Mouse (Mus musculus): Measurements from ENCODE around the gene Fpr2. TPM values are rescaled to one million over a fixed set of nuclear protein-coding genes. Genes with fewer than 3 reads are reported as not detected.

Gene Fpr2
- polyA plus RNA-seq, 1 experiment from 2014 or later = 0.61 TPM

- ATAC-seq = no peak
- Histone ChIP-seq H3K4me3 (ENCODE audit: low read length) (no peak overlapping the region), H3K27me3 (replicated peaks; ENCODE audit: control insufficient read depth, insufficient read depth, low read length) (no peaks in the 10 kb centered on the region), H3K27ac (ENCODE audit: low read length) (no peak overlapping the region), H3K4me2 (ENCODE audit: low read depth, low read length) (no peak overlapping the region), H3K36me3 (ENCODE audit: control insufficient read depth, insufficient read depth, low read length) (no peaks in the 10 kb centered on the region), H3K9ac (ENCODE audit: low read depth, low read length) (no peak overlapping the region), H3K9me3 (ENCODE audit: control insufficient read depth, low read length) (no peaks in the 10 kb centered on the region), H3K4me1 (ENCODE audit: control insufficient read depth, insufficient read depth, low read length) (no peaks in the 10 kb centered on the region)
- 81% methylated on average over 2 of the region's 2 CpGs for WGBS
Observed at GRCm38 (mm10) chr17:17871697-17872096, 15.9 kb upstream of the Fpr2 start.

- Histone ChIP-seq H3K9me3 (ENCODE audit: control insufficient read depth, low read length) (no peaks in the 10 kb centered on the region), H3K4me3 (ENCODE audit: low read length) (no peak overlapping the region), H3K27ac (ENCODE audit: low read length) (no peak overlapping the region), H3K27me3 (replicated peaks; ENCODE audit: control insufficient read depth, insufficient read depth, low read length) (no peaks in the 10 kb centered on the region), H3K9ac (ENCODE audit: low read depth, low read length) (no peak overlapping the region), H3K4me1 (ENCODE audit: control insufficient read depth, insufficient read depth, low read length) (no peaks in the 10 kb centered on the region), H3K36me3 (ENCODE audit: control insufficient read depth, insufficient read depth, low read length) (no peaks in the 10 kb centered on the region), H3K4me2 (ENCODE audit: low read depth, low read length) (no peak overlapping the region)
- ATAC-seq = no peak
- WGBS = 90% methylated on average over 1 of the region's 1 CpGs
Observed at GRCm38 (mm10) chr17:17879347-17879746, 8.3 kb upstream of the Fpr2 start.

- no peak overlapping the region for H3K9ac ChIP-seq (ENCODE audit: low read depth, low read length)
- 70% methylated on average over 3 of the region's 3 CpGs for WGBS
Observed at GRCm38 (mm10) chr17:17882672-17883071, 5.0 kb upstream of the Fpr2 start.

GRCm38 (mm10) chr17:17883840-17884239, 3.8 kb upstream of the Fpr2 start, which contains the start of gene Fpr1:
Fpr1 (minus strand) TSS chr17:17883940.
- H3K9ac ChIP-seq (ENCODE audit: low read depth, low read length) = no peak within 1 kb of the TSS
- no peaks in the 10 kb centered on the region for H3K36me3 ChIP-seq (ENCODE audit: control insufficient read depth, insufficient read depth, low read length)
- no peak within 1 kb of the TSS for H3K4me2 ChIP-seq (ENCODE audit: low read depth, low read length)
- 68% methylated on average over 1 of the region's 1 CpGs for WGBS
- H3K27ac ChIP-seq (ENCODE audit: low read length) = no peak within 1 kb of the TSS
- ATAC-seq = no peak
- H3K27me3 ChIP-seq (replicated peaks; ENCODE audit: control insufficient read depth, insufficient read depth, low read length) = no peaks in the 10 kb centered on the region
- H3K4me3 ChIP-seq (ENCODE audit: low read length) = no peak within 1 kb of the TSS
- no peaks in the 10 kb centered on the region for H3K9me3 ChIP-seq (ENCODE audit: control insufficient read depth, low read length)
- H3K4me1 ChIP-seq (ENCODE audit: control insufficient read depth, insufficient read depth, low read length) = no peaks in the 10 kb centered on the region

More at GRCm38 (mm10) chr17:17882672-17883071, 5.0 kb upstream of the Fpr2 start:
- no peaks in the 10 kb centered on the region for H3K4me1 ChIP-seq (ENCODE audit: control insufficient read depth, insufficient read depth, low read length)
- no peaks in the 10 kb centered on the region for H3K27me3 ChIP-seq (replicated peaks; ENCODE audit: control insufficient read depth, insufficient read depth, low read length)
- no peak overlapping the region for H3K4me3 ChIP-seq (ENCODE audit: low read length)
- H3K36me3 ChIP-seq (ENCODE audit: control insufficient read depth, insufficient read depth, low read length) = no peaks in the 10 kb centered on the region
- no peak overlapping the region for H3K4me2 ChIP-seq (ENCODE audit: low read depth, low read length)
- no peaks in the 10 kb centered on the region for H3K9me3 ChIP-seq (ENCODE audit: control insufficient read depth, low read length)
- ATAC-seq = no peak
- H3K27ac ChIP-seq (ENCODE audit: low read length) = no peak overlapping the region

GRCm38 (mm10) chr17:17889732-17890425, 2.3 kb downstream of the Fpr2 start:
- H3K9ac ChIP-seq (ENCODE audit: low read depth, low read length) = no peak overlapping the region
- no peak for ATAC-seq
- H3K27ac ChIP-seq (ENCODE audit: low read length) = no peak overlapping the region
- H3K36me3 ChIP-seq (ENCODE audit: control insufficient read depth, insufficient read depth, low read length) = no peaks in the 10 kb centered on the region
- H3K9me3 ChIP-seq (ENCODE audit: control insufficient read depth, low read length) = no peaks in the 10 kb centered on the region
- no peaks in the 10 kb centered on the region for H3K27me3 ChIP-seq (replicated peaks; ENCODE audit: control insufficient read depth, insufficient read depth, low read length)
- no peak overlapping the region for H3K4me2 ChIP-seq (ENCODE audit: low read depth, low read length)
- no peak overlapping the region for H3K4me3 ChIP-seq (ENCODE audit: low read length)
- 89% methylated on average over 2 of the region's 2 CpGs for WGBS
- H3K4me1 ChIP-seq (ENCODE audit: control insufficient read depth, insufficient read depth, low read length) = no peaks in the 10 kb centered on the region

- Histone ChIP-seq H3K4me1 (ENCODE audit: control insufficient read depth, insufficient read depth, low read length) (no peaks in the 10 kb centered on the region), H3K4me3 (ENCODE audit: low read length) (no peak overlapping the region), H3K36me3 (ENCODE audit: control insufficient read depth, insufficient read depth, low read length) (no peaks in the 10 kb centered on the region), H3K27ac (ENCODE audit: low read length) (no peak overlapping the region), H3K9ac (ENCODE audit: low read depth, low read length) (no peak overlapping the region), H3K4me2 (ENCODE audit: low read depth, low read length) (no peak overlapping the region), H3K9me3 (ENCODE audit: control insufficient read depth, low read length) (no peaks in the 10 kb centered on the region), H3K27me3 (replicated peaks; ENCODE audit: control insufficient read depth, insufficient read depth, low read length) (no peaks in the 10 kb centered on the region)
- no peak for ATAC-seq
- 5% methylated on average over 4 of the region's 4 CpGs for WGBS
Observed at GRCm38 (mm10) chr17:17896039-17896438, 8.4 kb downstream of the Fpr2 start.

GRCm38 (mm10) chr17:17899268-17899667, 11.6 kb downstream of the Fpr2 start:
- H3K4me3 ChIP-seq (ENCODE audit: low read length) = no peak overlapping the region
- no peaks in the 10 kb centered on the region for H3K9me3 ChIP-seq (ENCODE audit: control insufficient read depth, low read length)
- no peaks in the 10 kb centered on the region for H3K36me3 ChIP-seq (ENCODE audit: control insufficient read depth, insufficient read depth, low read length)
- ATAC-seq = no peak
- WGBS = 79% methylated on average over 2 of the region's 2 CpGs
- no peak overlapping the region for H3K27ac ChIP-seq (ENCODE audit: low read length)
- H3K27me3 ChIP-seq (replicated peaks; ENCODE audit: control insufficient read depth, insufficient read depth, low read length) = no peaks in the 10 kb centered on the region
- H3K9ac ChIP-seq (ENCODE audit: low read depth, low read length) = no peak overlapping the region
- H3K4me2 ChIP-seq (ENCODE audit: low read depth, low read length) = no peak overlapping the region
- H3K4me1 ChIP-seq (ENCODE audit: control insufficient read depth, insufficient read depth, low read length) = no peaks in the 10 kb centered on the region

GRCm38 (mm10) chr17:17900768-17901167, 13.1 kb downstream of the Fpr2 start:
- H3K36me3 ChIP-seq (ENCODE audit: control insufficient read depth, insufficient read depth, low read length) = no peaks in the 10 kb centered on the region
- H3K4me1 ChIP-seq (ENCODE audit: control insufficient read depth, insufficient read depth, low read length) = no peaks in the 10 kb centered on the region
- no peak overlapping the region for H3K4me2 ChIP-seq (ENCODE audit: low read depth, low read length)
- H3K9ac ChIP-seq (ENCODE audit: low read depth, low read length) = no peak overlapping the region
- WGBS = 83% methylated on average over 1 of the region's 1 CpGs
- H3K9me3 ChIP-seq (ENCODE audit: control insufficient read depth, low read length) = no peaks in the 10 kb centered on the region
- H3K27me3 ChIP-seq (replicated peaks; ENCODE audit: control insufficient read depth, insufficient read depth, low read length) = no peaks in the 10 kb centered on the region
- ATAC-seq = no peak
- H3K27ac ChIP-seq (ENCODE audit: low read length) = no peak overlapping the region
- H3K4me3 ChIP-seq (ENCODE audit: low read length) = no peak overlapping the region

- Histone ChIP-seq H3K9me3 (ENCODE audit: control insufficient read depth, low read length) (no peaks in the 10 kb centered on the region), H3K36me3 (ENCODE audit: control insufficient read depth, insufficient read depth, low read length) (no peaks in the 10 kb centered on the region), H3K9ac (ENCODE audit: low read depth, low read length) (peak overlapping the region; percentile 72), H3K4me1 (ENCODE audit: control insufficient read depth, insufficient read depth, low read length) (no peaks in the 10 kb centered on the region), H3K4me2 (ENCODE audit: low read depth, low read length) (peak overlapping the region; percentile 82), H3K27me3 (replicated peaks; ENCODE audit: control insufficient read depth, insufficient read depth, low read length) (no peaks in the 10 kb centered on the region), H3K4me3 (ENCODE audit: low read length) (peak overlapping the region; percentile 59), H3K27ac (ENCODE audit: low read length) (no peak overlapping the region; the same call in 1 of the 2 replicates)
- 11% methylated on average over 51 of the region's 51 CpGs for WGBS
- peak; percentile 100 for ATAC-seq
Observed at GRCm38 (mm10) chr17:17909636-17910421, 22.2 kb downstream of the Fpr2 start.
